Mouse (Mus musculus): ENCODE data around the gene Atp6v1a. TPM values are rescaled to one million over a fixed set of nuclear protein-coding genes. Genes with fewer than 3 reads are reported as not detected.

Gene Atp6v1a
- total and polyA plus RNA-seq, 3 experiments = 75.0 to 104 (median 78.5) TPM

DNA sequence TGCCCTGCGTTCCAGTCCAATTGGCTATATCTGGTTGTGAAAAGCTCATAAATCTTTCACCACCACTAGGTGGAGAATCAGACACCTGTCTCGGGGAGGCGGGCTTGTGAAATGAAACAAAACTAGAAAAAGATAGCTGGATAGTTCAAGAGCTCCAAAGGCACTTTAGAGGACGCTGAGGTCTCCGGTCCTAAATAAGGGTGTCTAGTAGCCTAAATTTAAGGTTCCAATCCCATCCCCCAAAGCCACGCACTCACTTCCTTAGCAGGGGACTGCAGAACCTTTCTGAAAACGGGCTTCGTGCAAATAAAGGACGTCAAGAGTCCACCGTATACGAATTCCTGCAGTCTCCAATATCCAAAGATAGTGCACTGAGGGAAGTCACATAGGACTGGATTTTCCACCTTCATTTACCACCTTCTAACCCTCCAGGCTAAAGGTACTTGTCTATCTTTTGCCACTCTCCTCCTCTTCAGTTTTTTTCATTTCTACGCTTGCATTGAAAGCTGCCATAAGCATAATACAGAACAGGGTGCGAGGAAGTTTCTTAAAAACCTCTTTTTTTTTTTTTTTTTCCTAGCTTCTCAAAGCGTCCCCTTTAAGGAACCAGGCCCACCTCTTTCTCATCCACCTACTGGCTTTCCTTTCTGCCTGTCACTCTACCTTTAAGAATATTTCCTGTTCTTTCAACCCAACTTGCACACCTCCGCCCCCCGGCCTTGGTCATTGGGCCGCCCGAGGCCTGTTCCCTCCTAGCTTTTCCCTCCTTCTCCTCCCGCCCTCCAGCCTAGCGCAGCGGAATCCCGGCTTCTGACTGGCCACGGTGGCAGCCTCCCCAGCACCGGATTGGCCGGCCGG lies 33.0 kb upstream of the Atp6v1a start (continued):
- TF ChIP-seq ZKSCAN1 (IDR thresholded peaks at IDR 0.05; ENCODE audit: borderline replicate concordance, low read depth, low read length) = no peak; the same call in 1 of the 2 replicates

DNA sequence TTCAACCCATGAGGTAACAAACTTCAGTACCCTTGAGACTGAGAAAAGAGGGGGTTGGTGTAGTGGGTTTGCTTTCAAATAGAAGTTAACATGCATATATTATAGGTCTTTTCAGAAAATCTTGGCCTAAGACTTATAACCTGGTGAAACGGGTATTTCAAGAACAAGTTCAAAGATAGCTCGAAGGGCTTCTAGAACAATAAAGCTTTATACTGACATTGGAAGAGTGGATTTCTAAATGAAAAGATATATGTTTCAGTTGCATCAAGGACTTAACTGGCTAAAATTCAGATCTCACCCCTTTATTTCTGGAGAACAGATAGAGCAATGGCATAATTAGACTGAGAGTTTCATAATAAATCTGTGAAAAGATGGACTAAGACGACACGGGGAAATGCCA lies 29.5 kb upstream of the Atp6v1a start:
- peaks cover 3 to 13% of the 10 kb centered on the region in 2 experiments; a peak in 2 of 4 replicates for H3K4me1 ChIP-seq (ENCODE audit: control insufficient read depth in 1 of 2, insufficient read depth in 2 of 2)
- dilution Hi-C loops (cut with MboI; ENCODE audit: extremely low pct_ligation_motif_present, extremely low pct_unique_long_range_greater_than_20kb, low sequenced_read_pairs) (no loop called here), in situ Hi-C loops (cut with MboI; ENCODE audit: low pct_ligation_motif_present, low pct_unique_long_range_greater_than_20kb, low sequenced_read_pairs) (no loop called here)
- no peak for DNase-seq (ENCODE audit: extremely low read depth)
- H3K36me3 ChIP-seq (replicated peaks in 1 of 2; ENCODE audit: control insufficient read depth in 1 of 2, insufficient read depth in 1 of 2, low read length in 1 of 2) = no peaks in the 10 kb centered on the region
- no peak overlapping the region for H3K4me3 ChIP-seq (replicated peaks in 1 of 3; ENCODE audit: low read depth in 2 of 3, low read length in 2 of 3, poor library complexity in 1 of 3)
- TF ChIP-seq ZKSCAN1 (IDR thresholded peaks at IDR 0.05; ENCODE audit: borderline replicate concordance, low read depth, low read length) (no peak), PAX5 (IDR thresholded peaks at IDR 0.05; ENCODE audit: low read length) (no peak), KAT2A (IDR thresholded peaks at IDR 0.05; ENCODE audit: insufficient replicate concordance, low read length) (no peak), ETS1 (conservative IDR thresholded peaks at IDR 0.05; ENCODE audit: low read depth, low read length) (no peak), POLR2AphosphoS2 (IDR thresholded peaks at IDR 0.05; ENCODE audit: low read depth, low read length) (no peak), MAFK (IDR thresholded peaks at IDR 0.05; ENCODE audit: insufficient replicate concordance, low read length) (no peak), NELFE (IDR thresholded peaks at IDR 0.05; ENCODE audit: low read depth, low read length) (no peak), UBTF (IDR thresholded peaks at IDR 0.05; ENCODE audit: low read depth, low read length) (no peak), MXI1 (IDR thresholded peaks at IDR 0.05; ENCODE audit: low read depth, low read length) (no peak), MAX (IDR thresholded peaks at IDR 0.05; ENCODE audit: low read length) (no peak), JUN (IDR thresholded peaks at IDR 0.05; ENCODE audit: insufficient read depth, low read depth, low read length) (no peak), TBP (conservative IDR thresholded peaks at IDR 0.05; ENCODE audit: low read depth, low read length) (no peak), CHD1 (IDR thresholded peaks at IDR 0.05; ENCODE audit: low read depth, low read length) (no peak), ZC3H11A (IDR thresholded peaks at IDR 0.05; ENCODE audit: low read depth, low read length) (no peak), NRF1 (IDR thresholded peaks at IDR 0.05; ENCODE audit: low read depth, low read length) (no peak), RCOR1 (conservative IDR thresholded peaks at IDR 0.05; ENCODE audit: low read depth, low read length) (no peak), ZMIZ1 (IDR thresholded peaks at IDR 0.05; ENCODE audit: low read depth, low read length) (no peak), CTCF (conservative IDR thresholded peaks at IDR 0.05 in 1 of 2, IDR thresholded peaks at IDR 0.05 in 1 of 2; ENCODE audit: low read depth in 2 of 2, low read length in 2 of 2) (no peak), IRF4 (IDR thresholded peaks at IDR 0.05; ENCODE audit: low read depth, low read length) (no peak)
- H3K27ac ChIP-seq (ENCODE audit: insufficient read depth, low read depth) = no peak overlapping the region
- H3K27me3 ChIP-seq (replicated peaks) = no peaks in the 10 kb centered on the region
- H3K9me3 ChIP-seq (replicated peaks; ENCODE audit: low read length) = no peaks in the 10 kb centered on the region
- no peaks in the 10 kb centered on the region for H3K79me2 ChIP-seq (replicated peaks; ENCODE audit: control insufficient read depth, extremely low read depth, insufficient read depth, poor library complexity, severe bottlenecking)
- H3K4me2 ChIP-seq (ENCODE audit: insufficient read depth, low read depth, poor library complexity, severe bottlenecking) = no peak overlapping the region
- no peak overlapping the region for H3K9ac ChIP-seq (ENCODE audit: insufficient read depth, low read depth)
